Mouse (Mus musculus) forebrain, embryonic 14.5 days (tissue): ENCODE results near the gene Xrcc3. TPM values are rescaled to one million over a fixed set of nuclear protein-coding genes. Genes with fewer than 3 reads are reported as not detected.

Experiments
- ATAC-seq: fragments of 200-750 bp; cut with Nextera tagmentation; 2 replicates; pipeline ENCODE4 v1.8.0; 2017; ENCODE audit warnings: mild to moderate bottlenecking, moderate library complexity
- DNase-seq: peaks from one replicate; pipeline ENCODE4 v3.0.0-alpha.2; 2015; ENCODE audit warnings: low spot score
- H3K27ac ChIP-seq: fragments of 300-500 bp; sonication (generic); 2 replicates; pipeline ENCODE4 v1.5.1; 2014; ENCODE audit warnings: low read depth, mild to moderate bottlenecking, control low read depth, low read length, moderate library complexity
- H3K27me3 ChIP-seq: fragments of 300-500 bp; sonication (generic); replicated peaks from 2 replicates; pipeline ENCODE4 v1.6.1; 2014; ENCODE audit warnings: low read length, control low read depth, mixed read lengths; ENCODE audit not compliant: control insufficient read depth, insufficient read depth
- H3K36me3 ChIP-seq: fragments of 300-500 bp; sonication (generic); 2 replicates; pipeline ENCODE4 v1.6.1; 2014; ENCODE audit warnings: low read length, control low read depth; ENCODE audit not compliant: control insufficient read depth, insufficient read depth
- H3K4me1 ChIP-seq: fragments of 300-500 bp; sonication (generic); 2 replicates; pipeline ENCODE4 v1.6.1; 2014; ENCODE audit warnings: antibody characterized with exemption, low read length, control low read depth; ENCODE audit not compliant: control insufficient read depth, insufficient read depth
- H3K4me2 ChIP-seq: fragments of 300-500 bp; sonication (generic); 2 replicates; pipeline ENCODE4 v1.6.1; 2014; ENCODE audit warnings: mild to moderate bottlenecking, control low read depth, low read length
- H3K4me3 ChIP-seq: fragments of 300-500 bp; sonication (generic); 2 replicates; pipeline ENCODE4 v1.5.1; 2014; ENCODE audit warnings: low read depth, low read length, control low read depth
- H3K9ac ChIP-seq: fragments of 300-500 bp; sonication (generic); 2 replicates; pipeline ENCODE4 v1.6.1; 2014; ENCODE audit warnings: mild to moderate bottlenecking, low read length, control low read depth, moderate library complexity
- H3K9me3 ChIP-seq: fragments of 300-500 bp; sonication (generic); replicated peaks from 2 replicates; pipeline ENCODE4 v1.6.1; 2016; ENCODE audit warnings: low read length, control low read depth, mixed read lengths; ENCODE audit not compliant: control insufficient read depth
- WGBS: fragments of 180-500 bp; shearing (Covaris S2); extraction: QIAGEN DNeasy Blood & Tissue Kit; methylation state at CpG from one replicate; pipeline ENCODE4 v1.1.7; 2014; 5-methylcytosine and 5-hydroxymethylcytosine counted together
- polyA plus RNA-seq: library from polyadenylated mRNA; unstranded; fragments of >200 nt; fragmentation: Nextera tagmentation; extraction: Ambion mirVana; gene quantifications from 2 replicates; pipeline ENCODE4 v1.2.1, GENCODE M21; 2014

Gene Xrcc3
- polyA plus RNA-seq, 1 experiment from 2014 or later = 3.7 TPM

GRCm38 (mm10) chr12:111843470-111843869 lies 29.8 kb upstream of the Xrcc3 start:
- H3K27me3 ChIP-seq = no peaks in the 10 kb centered on the region
- no peak overlapping the region for H3K4me3 ChIP-seq
- ATAC-seq = no peak
- no peak for DNase-seq
- peaks cover 8% of the 10 kb centered on the region; the same call in 1 of the 2 replicates for H3K36me3 ChIP-seq
- no peaks in the 10 kb centered on the region for H3K9me3 ChIP-seq
- no peak overlapping the region for H3K27ac ChIP-seq
- 65% methylated on average over 2 of the region's 2 CpGs for WGBS
- H3K4me2 ChIP-seq = no peak overlapping the region
- no peaks in the 10 kb centered on the region for H3K4me1 ChIP-seq
- H3K9ac ChIP-seq = no peak overlapping the region

GRCm38 (mm10) chr12:111842565-111843433 lies 29.1 kb upstream of the Xrcc3 start:
- H3K27me3 ChIP-seq = no peaks in the 10 kb centered on the region
- H3K9me3 ChIP-seq = no peaks in the 10 kb centered on the region
- H3K36me3 ChIP-seq = peaks cover 11% of the 10 kb centered on the region; the same call in 1 of the 2 replicates
- WGBS = 90% methylated on average over 15 of the region's 15 CpGs
- no peaks in the 10 kb centered on the region for H3K4me1 ChIP-seq
- no peak overlapping the region for H3K27ac ChIP-seq
- H3K4me2 ChIP-seq = no peak overlapping the region
- no peak for ATAC-seq
- no peak for DNase-seq
- no peak overlapping the region for H3K9ac ChIP-seq
- H3K4me3 ChIP-seq = no peak overlapping the region

- H3K4me2 ChIP-seq = no peak overlapping the region
- no peak overlapping the region for H3K4me3 ChIP-seq
- H3K9ac ChIP-seq = no peak overlapping the region
- no peak for ATAC-seq
- no peak for DNase-seq
- WGBS = 87% methylated on average over 10 of the region's 10 CpGs
- H3K27ac ChIP-seq = no peak overlapping the region
- H3K36me3 ChIP-seq = peaks cover 50% of the 10 kb centered on the region
- no peaks in the 10 kb centered on the region for H3K9me3 ChIP-seq
- no peaks in the 10 kb centered on the region for H3K4me1 ChIP-seq
- no peaks in the 10 kb centered on the region for H3K27me3 ChIP-seq
These were observed 19.8 kb upstream of the Xrcc3 start for GRCm38 (mm10) chr12:111833457-111833856.

- Histone ChIP-seq H3K27ac (no peak overlapping the region), H3K9ac (no peak overlapping the region), H3K27me3 (no peaks in the 10 kb centered on the region), H3K36me3 (peaks cover 55% of the 10 kb centered on the region), H3K4me1 (no peaks in the 10 kb centered on the region), H3K4me2 (no peak overlapping the region), H3K4me3 (no peak overlapping the region), H3K9me3 (no peaks in the 10 kb centered on the region)
- DNase-seq (no peak), ATAC-seq (no peak)
- 74% methylated on average over 5 of the region's 5 CpGs for WGBS
These were observed 19.0 kb upstream of the Xrcc3 start for GRCm38 (mm10) chr12:111832643-111833042.

- peaks cover 77% of the 10 kb centered on the region for H3K36me3 ChIP-seq
- 91% methylated on average over 10 of the region's 10 CpGs for WGBS
These were observed 16.7 kb upstream of the Xrcc3 start for GRCm38 (mm10) chr12:111830375-111830774.

GRCm38 (mm10) chr12:111829954-111830353 lies 16.3 kb upstream of the Xrcc3 start:
- 73% methylated on average over 9 of the region's 9 CpGs for WGBS
- DNase-seq = peak; percentile 27
- Histone ChIP-seq H3K4me3 (no peak overlapping the region), H3K36me3 (peaks cover 82% of the 10 kb centered on the region), H3K27me3 (no peaks in the 10 kb centered on the region), H3K9me3 (no peaks in the 10 kb centered on the region), H3K4me2 (no peak overlapping the region), H3K9ac (no peak overlapping the region), H3K4me1 (no peaks in the 10 kb centered on the region), H3K27ac (peak overlapping the region; percentile 70)
- ATAC-seq = peak; percentile 18; the same call in 1 of the 2 replicates

More at GRCm38 (mm10) chr12:111830375-111830774, 16.7 kb upstream of the Xrcc3 start:
- Histone ChIP-seq H3K4me2 (no peak overlapping the region), H3K27me3 (no peaks in the 10 kb centered on the region), H3K4me1 (no peaks in the 10 kb centered on the region), H3K9ac (no peak overlapping the region), H3K9me3 (no peaks in the 10 kb centered on the region), H3K4me3 (no peak overlapping the region), H3K27ac (no peak overlapping the region)
- DNase-seq = no peak
- ATAC-seq = no peak

- WGBS = 58% methylated on average over 5 of the region's 5 CpGs
- ATAC-seq = peak; percentile 80
- H3K27ac ChIP-seq = peak overlapping the region; percentile 70
These were observed 15.8 kb upstream of the Xrcc3 start for GRCm38 (mm10) chr12:111829447-111829846.

GRCm38 (mm10) chr12:111827556-111827955 lies 13.9 kb upstream of the Xrcc3 start:
- H3K27me3 ChIP-seq = no peaks in the 10 kb centered on the region
- H3K27ac ChIP-seq = no peak overlapping the region
- no peak overlapping the region for H3K4me3 ChIP-seq
- no peaks in the 10 kb centered on the region for H3K4me1 ChIP-seq
- ATAC-seq (no peak), DNase-seq (no peak)
- H3K9me3 ChIP-seq = no peaks in the 10 kb centered on the region
- peaks cover 79% of the 10 kb centered on the region for H3K36me3 ChIP-seq
- WGBS = 95% methylated on average over 12 of the region's 12 CpGs
- no peak overlapping the region for H3K9ac ChIP-seq
- no peak overlapping the region for H3K4me2 ChIP-seq

More at GRCm38 (mm10) chr12:111829447-111829846, 15.8 kb upstream of the Xrcc3 start:
- Histone ChIP-seq H3K36me3 (peaks cover 87% of the 10 kb centered on the region), H3K4me1 (no peaks in the 10 kb centered on the region), H3K27me3 (no peaks in the 10 kb centered on the region), H3K9me3 (no peaks in the 10 kb centered on the region), H3K4me3 (no peak overlapping the region), H3K9ac (no peak overlapping the region), H3K4me2 (no peak overlapping the region)
- DNase-seq = peak; percentile 65

GRCm38 (mm10) chr12:111821931-111822330 lies 8.3 kb upstream of the Xrcc3 start:
- WGBS = 81% methylated on average over 4 of the region's 4 CpGs
- DNase-seq = no peak
- H3K27ac ChIP-seq = no peak overlapping the region

More at GRCm38 (mm10) chr12:111821931-111822330, 8.3 kb upstream of the Xrcc3 start:
- H3K36me3 ChIP-seq = peaks cover 30% of the 10 kb centered on the region
- no peak overlapping the region for H3K4me2 ChIP-seq
- no peak for ATAC-seq
- H3K9ac ChIP-seq = no peak overlapping the region
- no peaks in the 10 kb centered on the region for H3K9me3 ChIP-seq
- H3K4me3 ChIP-seq = no peak overlapping the region
- no peaks in the 10 kb centered on the region for H3K27me3 ChIP-seq
- no peaks in the 10 kb centered on the region for H3K4me1 ChIP-seq
